Mouse (Mus musculus): ENCODE measurements around the gene Bbs9. TPM values are rescaled to one million over a fixed set of nuclear protein-coding genes. Genes with fewer than 3 reads are reported as not detected.

Gene Bbs9
- polyA plus RNA-seq, 1 experiment = 3.3 TPM

DNA sequence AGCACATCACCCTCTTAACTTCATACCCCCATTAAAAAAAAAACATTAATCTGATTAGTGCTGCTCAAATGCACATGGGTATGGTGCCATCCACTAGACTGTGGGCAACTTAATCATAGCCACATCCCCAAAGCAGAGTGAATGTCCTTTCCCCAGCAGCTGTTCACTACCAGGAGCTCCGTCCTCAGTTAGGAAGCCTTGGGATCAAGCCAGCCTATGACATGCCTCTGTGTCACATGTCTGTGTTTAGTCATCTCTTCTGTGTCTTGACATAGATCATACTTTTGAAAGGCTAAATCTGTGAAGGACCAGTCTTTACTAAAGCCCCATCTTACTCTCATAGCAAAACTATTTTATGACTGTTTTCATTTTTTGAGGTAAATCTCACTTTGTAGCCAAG lies 205.0 kb downstream of the Bbs9 start:
- Histone ChIP-seq H3ac (ENCODE audit: control insufficient read depth, insufficient read length, low read depth) (no peak overlapping the region), H3K79me3 (ENCODE audit: low read depth) (no peaks in the 10 kb centered on the region), H3K79me2 (ENCODE audit: control insufficient read depth, insufficient read depth) (no peaks in the 10 kb centered on the region), H3K27me3 (ENCODE audit: control insufficient read depth, insufficient read depth, insufficient read length) (no peaks in the 10 kb centered on the region), H3K4me3 (ENCODE audit: insufficient read depth, poor library complexity, severe bottlenecking) (no peak overlapping the region), H3K36me3 (ENCODE audit: control insufficient read depth, insufficient read depth) (no peaks in the 10 kb centered on the region)
- TF ChIP-seq MYOG (IDR thresholded peaks at IDR 0.05; ENCODE audit: control insufficient read depth, extremely low read depth, insufficient read length) (no peak), CTCF (IDR thresholded peaks at IDR 0.05; ENCODE audit: control insufficient read depth, insufficient read depth, insufficient read length) (no peak), MYOD1 (IDR thresholded peaks at IDR 0.05; ENCODE audit: control insufficient read depth, insufficient read length, low read depth) (peak; percentile 93), CEBPB (IDR thresholded peaks at IDR 0.05; ENCODE audit: low read depth) (no peak), USF1 (IDR thresholded peaks at IDR 0.05; ENCODE audit: low read depth) (peak; percentile 89), FOSL1 (IDR thresholded peaks at IDR 0.05; ENCODE audit: insufficient read depth, low read length, poor library complexity, severe bottlenecking) (peak; percentile 49), MAX (IDR thresholded peaks at IDR 0.05) (peak; percentile 50)

DNA sequence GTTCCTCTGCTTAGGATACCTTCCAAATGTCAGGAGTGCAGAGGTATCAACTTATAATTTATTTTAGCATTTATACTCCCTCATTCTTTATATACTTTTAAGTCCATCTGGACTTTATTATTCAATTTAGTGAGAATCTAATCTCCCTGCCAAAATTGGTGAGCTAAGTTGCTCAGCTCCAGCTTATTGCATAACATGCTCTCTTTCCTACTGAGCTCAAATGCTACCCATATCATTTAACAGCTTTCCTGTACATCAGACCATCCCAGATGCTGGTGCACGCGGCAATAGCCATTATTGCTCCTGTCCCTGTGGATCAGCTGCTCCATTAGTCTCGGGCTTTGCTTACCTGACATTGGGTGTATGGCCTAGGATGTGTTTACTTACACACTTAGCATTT lies 208.3 kb downstream of the Bbs9 start:
- no peaks in the 10 kb centered on the region for H3K36me3 ChIP-seq (ENCODE audit: control insufficient read depth, insufficient read depth)
- no peak overlapping the region for H3ac ChIP-seq (ENCODE audit: control insufficient read depth, insufficient read length, low read depth)
- H3K79me2 ChIP-seq (ENCODE audit: control insufficient read depth, insufficient read depth) = no peaks in the 10 kb centered on the region
- no peaks in the 10 kb centered on the region for H3K79me3 ChIP-seq (ENCODE audit: low read depth)
- H3K4me3 ChIP-seq (ENCODE audit: insufficient read depth, poor library complexity, severe bottlenecking) = no peak overlapping the region
- H3K27me3 ChIP-seq (ENCODE audit: control insufficient read depth, insufficient read depth, insufficient read length) = no peaks in the 10 kb centered on the region
- TF ChIP-seq CEBPB (IDR thresholded peaks at IDR 0.05; ENCODE audit: low read depth) (peak; percentile 16), FOSL1 (IDR thresholded peaks at IDR 0.05; ENCODE audit: insufficient read depth, low read length, poor library complexity, severe bottlenecking) (no peak)

DNA sequence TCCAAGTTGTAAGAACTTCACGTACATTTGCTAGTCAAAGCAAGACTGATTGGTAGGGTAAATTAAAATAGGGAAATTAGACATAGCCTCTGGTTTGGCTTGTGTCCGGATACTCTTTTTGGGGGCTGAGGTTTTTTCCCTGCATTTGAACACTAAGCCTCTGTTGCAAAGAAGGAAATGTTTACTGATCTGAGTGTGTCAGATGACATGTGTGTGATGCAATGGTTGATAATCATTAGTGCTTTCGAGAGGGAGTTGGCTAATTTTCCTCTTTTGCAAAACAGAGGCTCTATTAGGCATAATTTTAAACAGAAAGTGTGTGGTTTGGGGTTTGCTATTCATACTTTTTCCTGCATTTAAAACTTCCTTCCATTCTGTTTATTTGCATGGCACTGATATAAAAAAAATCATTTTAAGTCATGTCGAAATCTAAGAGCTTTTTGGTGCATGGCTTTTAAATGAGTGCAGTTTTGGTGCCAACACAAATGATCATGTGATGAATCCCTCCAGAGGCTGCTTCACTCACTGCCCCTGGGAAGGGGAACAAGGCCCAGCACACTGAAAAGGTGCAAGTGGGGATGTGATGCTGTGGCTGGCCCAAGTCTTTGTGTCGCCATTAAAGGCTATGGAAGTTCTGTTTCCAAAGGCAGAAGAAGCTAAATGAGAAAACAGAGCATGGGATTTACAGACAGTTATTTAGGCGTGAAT lies 211.4 kb downstream of the Bbs9 start:
- Histone ChIP-seq H3ac (ENCODE audit: control insufficient read depth, insufficient read length, low read depth) (no peak overlapping the region), H3K79me2 (ENCODE audit: control insufficient read depth, insufficient read depth) (no peaks in the 10 kb centered on the region), H3K4me3 (ENCODE audit: insufficient read depth, poor library complexity, severe bottlenecking) (no peak overlapping the region), H3K36me3 (ENCODE audit: control insufficient read depth, insufficient read depth) (no peaks in the 10 kb centered on the region), H3K27me3 (ENCODE audit: control insufficient read depth, insufficient read depth, insufficient read length) (no peaks in the 10 kb centered on the region), H3K79me3 (ENCODE audit: low read depth) (no peaks in the 10 kb centered on the region)
- TF ChIP-seq CEBPB (IDR thresholded peaks at IDR 0.05; ENCODE audit: low read depth) (no peak), MYOD1 (IDR thresholded peaks at IDR 0.05; ENCODE audit: control insufficient read depth, insufficient read length, low read depth) (no peak), MAX (IDR thresholded peaks at IDR 0.05) (no peak), MYOG (IDR thresholded peaks at IDR 0.05; ENCODE audit: control insufficient read depth, extremely low read depth, insufficient read length) (no peak), CTCF (IDR thresholded peaks at IDR 0.05; ENCODE audit: control insufficient read depth, insufficient read depth, insufficient read length) (no peak), FOSL1 (IDR thresholded peaks at IDR 0.05; ENCODE audit: insufficient read depth, low read length, poor library complexity, severe bottlenecking) (no peak), USF1 (IDR thresholded peaks at IDR 0.05; ENCODE audit: low read depth) (no peak)

DNA sequence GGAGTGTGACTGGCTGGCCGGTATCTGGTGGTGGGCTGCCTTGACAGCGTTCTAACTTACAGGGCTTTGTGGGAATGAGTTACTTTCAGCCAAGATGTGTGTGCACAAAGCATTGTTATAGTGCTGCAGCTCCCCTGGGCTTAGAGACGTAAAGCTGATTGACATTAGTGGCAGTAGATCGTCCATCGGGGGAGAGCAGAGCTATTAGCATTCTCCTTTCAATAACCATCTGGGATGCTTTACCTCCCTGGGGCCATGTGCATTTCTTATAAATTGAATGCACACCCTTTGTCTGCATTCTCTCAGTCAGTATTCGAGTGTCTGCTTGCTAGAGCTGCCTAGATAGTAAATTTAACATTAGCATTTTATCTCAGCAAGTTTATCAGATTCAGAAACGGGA lies 214.7 kb downstream of the Bbs9 start:
- H3K79me3 ChIP-seq (ENCODE audit: low read depth) = no peaks in the 10 kb centered on the region
- H3K79me2 ChIP-seq (ENCODE audit: control insufficient read depth, insufficient read depth) = no peaks in the 10 kb centered on the region
- no peaks in the 10 kb centered on the region for H3K36me3 ChIP-seq (ENCODE audit: control insufficient read depth, insufficient read depth)
- H3ac ChIP-seq (ENCODE audit: control insufficient read depth, insufficient read length, low read depth) = no peak overlapping the region
- H3K27me3 ChIP-seq (ENCODE audit: control insufficient read depth, insufficient read depth, insufficient read length) = no peaks in the 10 kb centered on the region
- TF ChIP-seq CEBPB (IDR thresholded peaks at IDR 0.05; ENCODE audit: low read depth) = no peak
- TF ChIP-seq FOSL1 (IDR thresholded peaks at IDR 0.05; ENCODE audit: insufficient read depth, low read length, poor library complexity, severe bottlenecking) = no peak
- no peak overlapping the region for H3K4me3 ChIP-seq (ENCODE audit: insufficient read depth, poor library complexity, severe bottlenecking)

DNA sequence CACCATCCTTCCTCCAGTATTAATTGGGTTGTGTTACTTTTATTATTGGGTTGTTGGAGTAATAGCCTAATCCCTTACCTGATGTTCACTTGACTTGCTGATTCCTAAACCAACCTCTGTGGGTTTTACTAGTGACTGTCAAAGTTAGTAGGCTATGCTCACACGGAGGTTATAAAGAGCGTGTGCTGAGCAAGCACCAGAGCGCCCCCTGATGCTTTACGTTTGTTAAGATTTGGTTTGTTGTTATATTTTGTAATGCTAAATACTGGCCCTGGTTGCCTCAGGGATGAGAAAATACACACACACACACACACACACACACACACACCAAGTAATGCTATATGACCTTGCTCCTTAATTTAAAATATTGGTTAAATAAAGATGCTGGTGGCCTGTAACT lies 219.9 kb downstream of the Bbs9 start:
- Histone ChIP-seq H3K4me3 (ENCODE audit: insufficient read depth, poor library complexity, severe bottlenecking) (no peak overlapping the region), H3K79me3 (ENCODE audit: low read depth) (no peaks in the 10 kb centered on the region), H3K27me3 (ENCODE audit: control insufficient read depth, insufficient read depth, insufficient read length) (no peaks in the 10 kb centered on the region), H3K36me3 (ENCODE audit: control insufficient read depth, insufficient read depth) (no peaks in the 10 kb centered on the region), H3ac (ENCODE audit: control insufficient read depth, insufficient read length, low read depth) (no peak overlapping the region), H3K79me2 (ENCODE audit: control insufficient read depth, insufficient read depth) (no peaks in the 10 kb centered on the region)
- TF ChIP-seq MYOG (IDR thresholded peaks at IDR 0.05; ENCODE audit: control insufficient read depth, extremely low read depth, insufficient read length) (no peak), FOSL1 (IDR thresholded peaks at IDR 0.05; ENCODE audit: insufficient read depth, low read length, poor library complexity, severe bottlenecking) (no peak), CTCF (IDR thresholded peaks at IDR 0.05; ENCODE audit: control insufficient read depth, insufficient read depth, insufficient read length) (no peak), MAX (IDR thresholded peaks at IDR 0.05) (no peak), MYOD1 (IDR thresholded peaks at IDR 0.05; ENCODE audit: control insufficient read depth, insufficient read length, low read depth) (no peak), CEBPB (IDR thresholded peaks at IDR 0.05; ENCODE audit: low read depth) (no peak), USF1 (IDR thresholded peaks at IDR 0.05; ENCODE audit: low read depth) (no peak)

DNA sequence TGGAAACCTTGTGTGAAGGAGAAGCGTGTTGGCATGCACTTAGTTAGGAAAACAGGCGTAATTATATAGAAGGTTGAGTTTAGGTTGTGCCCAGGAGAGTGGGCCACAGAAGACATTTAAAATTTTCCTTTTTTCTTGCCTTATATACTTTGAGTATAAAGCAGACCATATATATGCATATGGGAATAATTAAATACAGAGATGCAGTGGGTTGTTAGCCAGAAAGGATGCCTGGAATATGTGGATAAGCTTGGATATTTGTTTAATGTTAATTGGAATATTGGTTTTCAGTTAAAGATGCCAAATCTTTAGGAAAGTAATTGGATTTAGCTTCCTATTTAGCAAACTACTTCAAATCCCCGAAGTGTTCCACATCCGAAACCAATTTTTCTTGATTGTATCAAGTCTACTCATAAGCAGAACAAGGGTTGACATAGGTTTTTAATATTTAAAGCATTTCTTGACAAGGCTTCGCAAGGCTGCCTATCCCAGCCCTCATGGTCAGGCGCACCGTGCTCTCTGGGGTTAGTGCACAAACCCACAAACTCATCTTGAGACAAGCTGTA lies 221.4 kb downstream of the Bbs9 start:
- H3K79me3 ChIP-seq (ENCODE audit: low read depth) = no peaks in the 10 kb centered on the region
- TF ChIP-seq MYOD1 (IDR thresholded peaks at IDR 0.05; ENCODE audit: control insufficient read depth, insufficient read length, low read depth) (no peak), USF1 (IDR thresholded peaks at IDR 0.05; ENCODE audit: low read depth) (no peak), MAX (IDR thresholded peaks at IDR 0.05) (no peak), CTCF (IDR thresholded peaks at IDR 0.05; ENCODE audit: control insufficient read depth, insufficient read depth, insufficient read length) (no peak), MYOG (IDR thresholded peaks at IDR 0.05; ENCODE audit: control insufficient read depth, extremely low read depth, insufficient read length) (no peak), CEBPB (IDR thresholded peaks at IDR 0.05; ENCODE audit: low read depth) (no peak), FOSL1 (IDR thresholded peaks at IDR 0.05; ENCODE audit: insufficient read depth, low read length, poor library complexity, severe bottlenecking) (no peak)
- no peak overlapping the region for H3K4me3 ChIP-seq (ENCODE audit: insufficient read depth, poor library complexity, severe bottlenecking)
- H3K36me3 ChIP-seq (ENCODE audit: control insufficient read depth, insufficient read depth) = no peaks in the 10 kb centered on the region
- no peaks in the 10 kb centered on the region for H3K79me2 ChIP-seq (ENCODE audit: control insufficient read depth, insufficient read depth)
- no peak overlapping the region for H3ac ChIP-seq (ENCODE audit: control insufficient read depth, insufficient read length, low read depth)
- H3K27me3 ChIP-seq (ENCODE audit: control insufficient read depth, insufficient read depth, insufficient read length) = no peaks in the 10 kb centered on the region
